Mouse (Mus musculus): ENCODE data around the gene Tas2r105. TPM values are rescaled to one million over a fixed set of nuclear protein-coding genes. Genes with fewer than 3 reads are reported as not detected.

Gene Tas2r105
- not detected for polyA plus RNA-seq (2017; shearing (Covaris generic))

DNA sequence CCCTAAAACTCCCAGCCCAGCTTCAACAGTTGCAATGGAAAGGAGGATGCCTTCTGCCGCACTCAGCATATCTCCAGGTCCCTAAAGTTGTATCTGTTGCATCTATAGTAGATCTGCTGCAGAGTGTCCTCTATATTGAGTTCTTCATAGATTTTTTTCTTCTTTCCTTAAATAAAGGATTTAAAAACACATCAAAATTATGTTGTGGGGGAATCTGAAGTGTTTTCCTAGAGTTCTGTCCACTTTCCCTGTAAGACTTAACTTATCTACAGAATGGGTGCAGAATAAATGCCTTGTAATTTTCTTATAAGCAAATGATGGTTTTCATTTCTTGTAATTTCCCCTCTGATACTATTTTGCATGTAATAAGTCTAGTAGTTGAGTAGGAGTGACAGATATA lies at the start of gene Tas2r105:
Gene Tas2r105 (minus strand): TSS at position 101 of the 400 bp plus-strand sequence.
- ATAC-seq: no peak

DNA sequence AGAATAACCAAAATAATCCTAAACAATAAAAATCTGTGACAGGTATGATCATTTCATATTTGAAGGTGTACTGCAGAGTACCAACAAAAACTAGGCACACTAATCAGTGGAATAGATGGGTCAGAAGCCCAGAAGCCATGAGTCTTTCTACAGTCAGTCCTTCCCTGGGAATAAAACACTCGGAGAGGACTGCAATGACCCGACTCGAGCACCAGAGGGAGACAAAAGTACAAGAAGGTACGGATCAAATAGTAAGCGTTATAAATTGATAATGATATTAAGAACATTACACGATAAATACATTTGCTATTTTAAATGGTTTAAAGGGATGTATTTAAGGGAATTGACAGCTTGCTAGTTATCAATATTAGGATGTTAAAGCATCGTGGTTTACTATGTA lies 25.5 kb upstream of the Tas2r105 start:
- ATAC-seq: no peak

DNA sequence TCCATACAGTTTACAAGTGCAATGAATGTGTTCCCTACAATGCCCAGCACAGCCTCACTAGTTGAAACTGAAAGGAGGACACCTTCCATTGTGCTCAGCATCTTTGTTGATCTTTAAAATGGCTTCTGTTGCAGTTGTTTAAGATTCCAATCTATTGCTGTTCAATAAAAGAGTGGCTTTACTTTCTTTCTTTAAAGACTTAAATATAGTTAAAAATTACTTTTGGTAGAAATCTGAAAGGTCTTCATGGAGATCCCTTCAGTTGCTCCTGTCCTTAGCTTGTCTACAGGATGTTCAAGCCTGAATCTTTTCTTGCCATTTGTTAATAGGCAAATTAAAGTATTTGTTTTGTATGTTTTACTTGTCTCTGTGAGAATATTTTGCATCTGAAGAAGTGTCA lies 2.7 kb upstream of the Tas2r105 start, which contains the start of gene Tas2r114:
Gene Tas2r114 (minus strand): TSS at position 101 of the 400 bp plus-strand sequence.
- no peak for ATAC-seq

DNA sequence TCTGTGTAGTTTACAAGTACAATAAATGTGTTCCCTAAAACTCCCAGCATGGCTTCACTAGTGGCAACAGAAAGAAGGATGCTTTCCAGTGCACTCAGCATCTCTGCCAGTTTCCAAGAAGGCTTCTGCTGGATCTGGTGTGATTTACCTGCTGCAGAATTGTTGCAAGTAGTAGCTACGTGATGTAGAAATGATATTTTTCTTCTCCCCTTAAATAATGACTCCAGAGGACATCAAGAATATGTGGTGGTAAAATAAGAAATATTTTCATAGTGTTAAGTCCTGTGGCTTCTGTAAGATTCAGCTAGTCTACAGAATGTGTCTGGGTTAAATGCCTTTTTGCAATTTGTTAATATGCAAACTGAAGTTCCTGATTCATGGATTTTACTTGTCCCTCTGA lies 1.7 kb downstream of the Tas2r105 start, which contains the start of gene Tas2r104:
Gene Tas2r104 (minus strand): TSS at position 101 of the 400 bp plus-strand sequence.
- no peak for ATAC-seq

GRCm38 (mm10) chr6:131678786-131679185 lies 8.5 kb downstream of the Tas2r105 start, which contains the start of gene Tas2r106:
Gene Tas2r106 (minus strand): TSS chr6:131678886.
- no peak for ATAC-seq

DNA sequence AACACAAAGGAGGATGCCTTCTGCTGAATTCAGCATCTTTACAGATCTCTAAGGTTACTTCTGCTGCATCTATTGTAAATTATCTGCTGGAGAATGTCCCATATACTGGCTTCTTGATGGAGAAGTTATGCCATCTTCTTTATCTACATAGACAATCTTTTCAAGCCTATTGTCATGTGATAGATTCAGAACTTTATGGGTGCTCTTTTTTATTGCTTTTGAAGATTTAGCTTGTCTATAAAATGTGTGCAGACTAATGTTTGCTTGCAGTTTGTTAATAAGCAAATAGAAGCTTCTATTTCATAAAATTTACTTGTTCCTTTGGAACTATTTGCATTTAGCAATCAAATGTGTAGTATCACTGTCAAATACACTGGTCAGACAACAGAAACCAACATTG lies 27.2 kb downstream of the Tas2r105 start, which contains the start of gene Tas2r107:
Gene Tas2r107 (minus strand): TSS at position 101 of the 400 bp plus-strand sequence.
- no peak for ATAC-seq

Other genes starting within 250 kb of the Tas2r105 start
- not detected for gene 5430401F13Rik, start 201.1 kb downstream of the Tas2r105 start, polyA plus RNA-seq (2017; shearing (Covaris generic))
- not detected for gene Gm6619, start 201.1 kb downstream of the Tas2r105 start, polyA plus RNA-seq (2017; shearing (Covaris generic))
- not detected for gene Tas2r130, start 56.6 kb downstream of the Tas2r105 start, polyA plus RNA-seq (2017; shearing (Covaris generic))
- gene Tas2r107, start 27.3 kb downstream of the Tas2r105 start, polyA plus RNA-seq (2017; shearing (Covaris generic)): not detected
- gene Tas2r106, start 8.6 kb downstream of the Tas2r105 start, polyA plus RNA-seq (2017; shearing (Covaris generic)): not detected
- not detected for gene Tas2r104, start 1.8 kb downstream of the Tas2r105 start, polyA plus RNA-seq (2017; shearing (Covaris generic))
- gene Tas2r114, start 2.6 kb upstream of the Tas2r105 start, polyA plus RNA-seq (2017; shearing (Covaris generic)): not detected